Comparison of ENCODE assay signal across 17 mouse cellular contexts in genomic region chr16:95467893-95468292, GRCm38 (mm10).
"Had no signal": no experiment of that assay in that cellular context is flagged by ENCODE, and none has a peak within 500 bp of the region (broad histone marks: within the 10 kb centered on the region; RNA-seq: fewer than 3 reads in every experiment).

No protein-coding gene starts in this region.

- H3K4me1 ChIP-seq: liver, embryonic 12.5 days; lung, embryonic 15.5 days; neural tube, embryonic 13.5 days had no signal

- DNase-seq: kidney, adult 8-10 months; kidney, postnatal 25 days; lung, postnatal 14 days; retina, postnatal 1 day; right cerebral cortex, postnatal 4 days; spleen, adult 18-20 months; thymus, adult 18-20 months; thymus, postnatal 25 days had no signal

- H3K9me3 ChIP-seq: limb, embryonic 15.5 days; liver, embryonic 12.5 days; lung, embryonic 15.5 days; neural tube, embryonic 13.5 days had no signal

- H3K4me2 ChIP-seq: limb, embryonic 15.5 days; liver, embryonic 12.5 days; lung, embryonic 15.5 days; neural tube, embryonic 13.5 days had no signal

- H3K4me3 ChIP-seq: left cerebral cortex, adult 2 months; limb, embryonic 15.5 days; liver, embryonic 12.5 days; lung, embryonic 15.5 days; megakaryocyte, embryonic 14.5 days; myocyte; neural tube, embryonic 13.5 days had no signal

- H3K27me3 ChIP-seq: limb, embryonic 15.5 days; liver, embryonic 12.5 days; lung, embryonic 15.5 days; neural tube, embryonic 13.5 days had no signal

- ATAC-seq: intestine, postnatal 0 days; liver, embryonic 12.5 days had no signal

- H3K36me3 ChIP-seq: limb, embryonic 15.5 days; liver, embryonic 12.5 days; lung, embryonic 15.5 days; neural tube, embryonic 13.5 days had no signal

- H3K27ac ChIP-seq: left cerebral cortex, adult 2 months; liver, embryonic 12.5 days; lung, embryonic 15.5 days; macrophage; neural tube, embryonic 13.5 days had no signal

- H3K9ac ChIP-seq: limb, embryonic 15.5 days; liver, embryonic 12.5 days; lung, embryonic 15.5 days; neural tube, embryonic 13.5 days had no signal
